Mouse (Mus musculus): ENCODE measurements around the gene Col23a1. TPM values are rescaled to one million over a fixed set of nuclear protein-coding genes. Genes with fewer than 3 reads are reported as not detected.
A peak's percentile ranks its signal among the peaks of the same experiment; 100 is the strongest.

Gene Col23a1
- polyA plus RNA-seq, 1 experiment from 2014 or later, result 11.1 TPM

DNA sequence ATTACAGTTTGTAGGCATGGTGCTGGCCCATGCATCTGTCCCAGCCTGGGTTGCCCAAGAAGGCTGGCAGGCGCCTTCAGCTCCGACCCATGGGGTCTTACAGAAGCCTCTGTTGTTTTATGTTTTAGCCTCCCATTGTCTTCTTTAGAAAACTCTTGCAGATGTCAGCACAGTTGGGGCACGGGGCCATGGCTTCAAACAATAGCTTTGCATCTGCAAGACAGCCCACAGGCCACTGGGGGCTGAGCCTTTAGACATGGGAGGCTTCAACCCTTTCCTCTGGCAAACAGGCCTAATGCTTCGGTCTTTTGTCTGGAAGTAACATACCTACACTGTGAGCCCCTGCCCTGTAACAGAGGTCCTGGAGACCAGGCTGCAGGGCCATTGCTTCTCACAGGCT lies 159.0 kb downstream of the Col23a1 start:
- no peaks in the 10 kb centered on the region for H3K9me3 ChIP-seq (ENCODE audit: control insufficient read depth, low read length)
- H3K4me1 ChIP-seq (ENCODE audit: control insufficient read depth, insufficient read depth, low read length), result peaks cover 10% of the 10 kb centered on the region
- no peak overlapping the region for H3K9ac ChIP-seq (ENCODE audit: low read length)
- ATAC-seq (ENCODE audit: low FRiP score) (no peak), DNase-seq (ENCODE audit: low spot score, missing footprints) (no peak)
- no peaks in the 10 kb centered on the region for H3K27me3 ChIP-seq (ENCODE audit: control insufficient read depth, insufficient read depth, low read length)
- H3K27ac ChIP-seq (ENCODE audit: low read depth, low read length), result no peak overlapping the region; the same call in 1 of the 2 replicates
- no peaks in the 10 kb centered on the region for H3K36me3 ChIP-seq (ENCODE audit: control insufficient read depth, insufficient read depth, low read length)
- 8% methylated on average over 4 of the region's 4 CpGs for WGBS
- H3K4me2 ChIP-seq, result no peak overlapping the region
- H3K4me3 ChIP-seq (ENCODE audit: low read depth, low read length), result no peak overlapping the region

GRCm38 (mm10) chr11:51449881-51450280 lies 160.2 kb downstream of the Col23a1 start:
- Histone ChIP-seq H3K4me3 (ENCODE audit: low read depth, low read length) (no peak overlapping the region), H3K9ac (ENCODE audit: low read length) (no peak overlapping the region), H3K4me2 (no peak overlapping the region), H3K9me3 (ENCODE audit: control insufficient read depth, low read length) (no peaks in the 10 kb centered on the region), H3K27ac (ENCODE audit: low read depth, low read length) (no peak overlapping the region), H3K27me3 (ENCODE audit: control insufficient read depth, insufficient read depth, low read length) (no peaks in the 10 kb centered on the region), H3K4me1 (ENCODE audit: control insufficient read depth, insufficient read depth, low read length) (peaks cover 10% of the 10 kb centered on the region), H3K36me3 (ENCODE audit: control insufficient read depth, insufficient read depth, low read length) (no peaks in the 10 kb centered on the region)
- 84% methylated on average over 7 of the region's 7 CpGs for WGBS
- no peak for DNase-seq (ENCODE audit: low spot score, missing footprints)
- ATAC-seq (ENCODE audit: low FRiP score), result no peak

DNA sequence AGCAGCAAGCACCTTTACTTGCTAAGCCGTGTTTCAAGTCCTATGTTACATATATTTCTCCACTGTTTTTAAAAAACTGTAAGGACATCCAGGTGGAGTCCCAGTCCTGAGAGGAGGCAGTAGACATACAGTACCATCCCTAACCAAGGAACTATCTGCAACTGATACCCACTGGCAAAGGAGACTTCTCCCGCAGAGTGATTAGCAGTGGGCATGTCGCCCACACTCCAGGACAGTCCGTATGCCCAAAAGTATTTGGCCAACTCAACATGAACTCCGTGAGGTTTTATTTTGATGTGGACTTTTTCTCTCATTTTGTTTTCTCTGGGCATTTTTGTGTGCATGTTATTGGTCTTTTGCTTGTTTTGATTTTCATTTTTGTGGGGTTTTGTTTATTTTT lies 161.6 kb downstream of the Col23a1 start:
- 85% methylated on average over 5 of the region's 5 CpGs for WGBS
- H3K9me3 ChIP-seq (ENCODE audit: control insufficient read depth, low read length), result no peaks in the 10 kb centered on the region
- H3K9ac ChIP-seq (ENCODE audit: low read length), result no peak overlapping the region
- no peak overlapping the region for H3K27ac ChIP-seq (ENCODE audit: low read depth, low read length)
- no peak for ATAC-seq (ENCODE audit: low FRiP score)
- H3K4me1 ChIP-seq (ENCODE audit: control insufficient read depth, insufficient read depth, low read length), result peaks cover 10% of the 10 kb centered on the region
- no peak overlapping the region for H3K4me2 ChIP-seq
- H3K27me3 ChIP-seq (ENCODE audit: control insufficient read depth, insufficient read depth, low read length), result no peaks in the 10 kb centered on the region
- H3K36me3 ChIP-seq (ENCODE audit: control insufficient read depth, insufficient read depth, low read length), result no peaks in the 10 kb centered on the region
- no peak overlapping the region for H3K4me3 ChIP-seq (ENCODE audit: low read depth, low read length)
- no peak for DNase-seq (ENCODE audit: low spot score, missing footprints)

GRCm38 (mm10) chr11:51451925-51452324 lies 162.2 kb downstream of the Col23a1 start:
- Histone ChIP-seq H3K27ac (ENCODE audit: low read depth, low read length) (no peak overlapping the region), H3K4me3 (ENCODE audit: low read depth, low read length) (no peak overlapping the region), H3K9me3 (ENCODE audit: control insufficient read depth, low read length) (no peaks in the 10 kb centered on the region), H3K36me3 (ENCODE audit: control insufficient read depth, insufficient read depth, low read length) (no peaks in the 10 kb centered on the region), H3K4me2 (no peak overlapping the region), H3K27me3 (ENCODE audit: control insufficient read depth, insufficient read depth, low read length) (no peaks in the 10 kb centered on the region), H3K9ac (ENCODE audit: low read length) (no peak overlapping the region), H3K4me1 (ENCODE audit: control insufficient read depth, insufficient read depth, low read length) (peaks cover 10% of the 10 kb centered on the region)
- 67% methylated on average over 7 of the region's 7 CpGs for WGBS
- no peak for DNase-seq (ENCODE audit: low spot score, missing footprints)
- ATAC-seq (ENCODE audit: low FRiP score), result no peak

GRCm38 (mm10) chr11:51453742-51454141 lies 164.0 kb downstream of the Col23a1 start:
- Histone ChIP-seq H3K36me3 (ENCODE audit: control insufficient read depth, insufficient read depth, low read length) (no peaks in the 10 kb centered on the region), H3K9me3 (ENCODE audit: control insufficient read depth, low read length) (no peaks in the 10 kb centered on the region), H3K4me2 (no peak overlapping the region), H3K4me3 (ENCODE audit: low read depth, low read length) (no peak overlapping the region), H3K4me1 (ENCODE audit: control insufficient read depth, insufficient read depth, low read length) (peaks cover 5% of the 10 kb centered on the region), H3K9ac (ENCODE audit: low read length) (no peak overlapping the region), H3K27me3 (ENCODE audit: control insufficient read depth, insufficient read depth, low read length) (no peaks in the 10 kb centered on the region), H3K27ac (ENCODE audit: low read depth, low read length) (no peak overlapping the region)
- ATAC-seq (ENCODE audit: low FRiP score) (no peak), DNase-seq (ENCODE audit: low spot score, missing footprints) (no peak)
- WGBS, result 90% methylated on average over 9 of the region's 9 CpGs

DNA sequence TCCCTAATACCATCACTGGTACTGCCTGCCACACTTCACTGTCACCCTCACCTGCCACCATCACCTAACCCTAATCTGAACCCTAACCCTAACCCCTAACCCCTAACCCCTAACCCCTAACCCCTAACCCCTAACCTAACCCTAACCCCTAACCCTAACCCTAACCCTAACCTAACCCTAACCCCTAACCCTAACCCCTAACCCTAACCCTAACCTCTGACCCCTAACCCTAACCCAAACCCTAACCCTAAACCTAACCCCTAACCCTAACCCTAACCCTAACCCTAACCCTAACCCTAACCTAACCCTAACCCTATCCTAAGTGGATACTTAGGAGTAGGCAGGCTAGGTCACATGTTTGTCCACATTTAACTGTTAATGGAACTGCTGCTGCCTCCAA lies 165.8 kb downstream of the Col23a1 start:
- no peaks in the 10 kb centered on the region for H3K36me3 ChIP-seq (ENCODE audit: control insufficient read depth, insufficient read depth, low read length)
- peaks cover 4% of the 10 kb centered on the region for H3K4me1 ChIP-seq (ENCODE audit: control insufficient read depth, insufficient read depth, low read length)
- H3K27ac ChIP-seq (ENCODE audit: low read depth, low read length), result no peak overlapping the region
- H3K4me2 ChIP-seq, result no peak overlapping the region
- ATAC-seq (ENCODE audit: low FRiP score) (no peak), DNase-seq (ENCODE audit: low spot score, missing footprints) (peak; percentile 86)
- no peaks in the 10 kb centered on the region for H3K9me3 ChIP-seq (ENCODE audit: control insufficient read depth, low read length)
- no peak overlapping the region for H3K9ac ChIP-seq (ENCODE audit: low read length)
- no peak overlapping the region for H3K4me3 ChIP-seq (ENCODE audit: low read depth, low read length)
- H3K27me3 ChIP-seq (ENCODE audit: control insufficient read depth, insufficient read depth, low read length), result no peaks in the 10 kb centered on the region

DNA sequence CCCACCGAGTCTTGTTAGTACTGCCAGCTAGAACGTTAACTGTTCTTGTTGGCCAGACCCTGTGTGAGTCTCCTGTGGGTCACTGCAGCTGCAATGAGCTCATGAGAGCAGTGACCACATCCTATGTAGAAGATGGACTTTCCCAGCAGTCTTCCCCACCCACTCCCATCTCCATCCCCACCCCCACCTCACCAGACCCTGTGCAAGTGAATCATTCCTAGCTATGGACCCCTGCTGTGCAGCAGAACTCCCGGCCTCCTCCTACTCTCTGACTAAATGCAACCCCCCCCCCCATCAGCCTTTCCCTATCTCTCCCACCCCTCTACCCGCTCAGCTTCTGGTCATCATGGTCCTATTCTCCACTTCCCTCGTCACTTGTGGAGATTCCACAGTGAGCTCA lies 167.9 kb downstream of the Col23a1 start:
- Histone ChIP-seq H3K36me3 (ENCODE audit: control insufficient read depth, insufficient read depth, low read length) (no peaks in the 10 kb centered on the region), H3K4me3 (ENCODE audit: low read depth, low read length) (no peak overlapping the region), H3K27ac (ENCODE audit: low read depth, low read length) (no peak overlapping the region), H3K4me2 (no peak overlapping the region), H3K9ac (ENCODE audit: low read length) (no peak overlapping the region), H3K4me1 (ENCODE audit: control insufficient read depth, insufficient read depth, low read length) (peaks cover 4% of the 10 kb centered on the region; the same call in 1 of the 2 replicates), H3K9me3 (ENCODE audit: control insufficient read depth, low read length) (no peaks in the 10 kb centered on the region), H3K27me3 (ENCODE audit: control insufficient read depth, insufficient read depth, low read length) (no peaks in the 10 kb centered on the region)
- WGBS, result 63% methylated on average over 5 of the region's 5 CpGs
- DNase-seq (ENCODE audit: low spot score, missing footprints) (peak; percentile 72), ATAC-seq (ENCODE audit: low FRiP score) (no peak)

- H3K4me1 ChIP-seq (ENCODE audit: control insufficient read depth, insufficient read depth, low read length), result peaks cover 4% of the 10 kb centered on the region; the same call in 1 of the 2 replicates
- H3K9me3 ChIP-seq (ENCODE audit: control insufficient read depth, low read length), result no peaks in the 10 kb centered on the region
- ATAC-seq (ENCODE audit: low FRiP score) (no peak), DNase-seq (ENCODE audit: low spot score, missing footprints) (peak; percentile 75)
- H3K27ac ChIP-seq (ENCODE audit: low read depth, low read length), result no peak overlapping the region
- no peak overlapping the region for H3K4me2 ChIP-seq
- H3K4me3 ChIP-seq (ENCODE audit: low read depth, low read length), result no peak overlapping the region
- no peaks in the 10 kb centered on the region for H3K27me3 ChIP-seq (ENCODE audit: control insufficient read depth, insufficient read depth, low read length)
- 64% methylated on average over 4 of the region's 4 CpGs for WGBS
- H3K36me3 ChIP-seq (ENCODE audit: control insufficient read depth, insufficient read depth, low read length), result no peaks in the 10 kb centered on the region
- no peak overlapping the region for H3K9ac ChIP-seq (ENCODE audit: low read length)
Measured at GRCm38 (mm10) chr11:51458649-51459048, 168.9 kb downstream of the Col23a1 start.

DNA sequence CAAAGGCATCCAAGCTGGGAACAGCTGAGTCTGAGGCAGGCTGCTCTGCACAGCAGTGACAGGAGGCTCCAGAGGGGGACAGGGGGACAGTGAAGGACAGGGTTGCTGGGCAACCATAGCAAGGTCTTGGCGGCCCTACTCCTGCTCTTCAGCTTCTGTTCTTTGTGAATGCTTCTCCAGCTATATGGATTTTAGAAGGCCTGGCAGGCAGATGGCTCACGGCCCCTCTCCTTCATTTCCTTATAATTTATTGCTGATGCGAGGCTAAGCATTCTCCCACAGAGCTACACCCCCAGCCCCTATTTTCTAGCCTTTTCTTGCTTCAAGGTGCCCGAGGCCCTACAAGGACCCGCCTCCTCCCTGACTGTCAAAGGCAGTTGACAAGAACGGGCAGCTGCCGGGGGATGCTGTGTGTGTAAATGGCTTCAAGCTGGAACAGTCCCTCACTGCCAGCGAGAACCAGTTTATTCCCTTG lies 169.9 kb downstream of the Col23a1 start:
- WGBS, result 68% methylated on average over 8 of the region's 8 CpGs

More for the DNA sequence above, 169.9 kb downstream of the Col23a1 start:
- ATAC-seq (ENCODE audit: low FRiP score) (peak; percentile 54; the same call in 1 of the 2 replicates), DNase-seq (ENCODE audit: low spot score, missing footprints) (peak; percentile 81)
- Histone ChIP-seq H3K9ac (ENCODE audit: low read length) (no peak overlapping the region), H3K4me3 (ENCODE audit: low read depth, low read length) (no peak overlapping the region), H3K4me2 (no peak overlapping the region), H3K36me3 (ENCODE audit: control insufficient read depth, insufficient read depth, low read length) (no peaks in the 10 kb centered on the region), H3K27ac (ENCODE audit: low read depth, low read length) (no peak overlapping the region), H3K9me3 (ENCODE audit: control insufficient read depth, low read length) (no peaks in the 10 kb centered on the region), H3K27me3 (ENCODE audit: control insufficient read depth, insufficient read depth, low read length) (no peaks in the 10 kb centered on the region), H3K4me1 (ENCODE audit: control insufficient read depth, insufficient read depth, low read length) (peaks cover 4% of the 10 kb centered on the region; the same call in 1 of the 2 replicates)
